Mouse (Mus musculus): ENCODE data around the gene Cacfd1.

DNA sequence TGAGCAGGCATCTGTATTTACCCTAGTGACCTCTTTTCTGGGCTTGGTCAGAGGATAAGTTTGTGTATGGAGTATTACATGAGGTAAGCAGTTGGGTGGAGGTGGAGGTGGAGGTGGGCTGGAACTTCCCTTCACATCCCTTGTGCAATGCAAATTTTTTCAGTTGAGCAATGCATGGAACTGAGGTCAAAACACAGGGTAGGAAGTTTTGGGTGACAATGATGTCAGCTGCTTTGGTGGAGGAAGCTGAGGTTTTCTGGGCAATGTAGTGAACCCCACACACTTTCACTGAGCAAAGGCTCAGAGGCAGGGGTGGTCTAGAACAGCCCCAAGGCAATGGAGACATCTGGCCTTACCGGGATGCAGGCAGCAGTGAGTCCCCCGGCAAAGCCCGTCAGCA, 15.8 kb downstream of the Cacfd1 start:
- no peak for TF ChIP-seq CTCF (IDR thresholded peaks at IDR 0.05; ENCODE audit: borderline replicate concordance, insufficient read depth, low read depth, low read length)
- TF ChIP-seq POLR2A (IDR thresholded peaks at IDR 0.05; ENCODE audit: borderline replicate concordance, insufficient read depth, low read length): no peak
